Mouse (Mus musculus) kidney, adult 2 months (tissue): Measurements from ENCODE around the gene Lhx8. TPM values are rescaled to one million over a fixed set of nuclear protein-coding genes. Genes with fewer than 3 reads are reported as not detected.
A peak's percentile ranks its signal among the peaks of the same experiment; 100 is the strongest.

Experiments
- DNase-seq: peaks from one replicate; pipeline ENCODE4 v3.0.0; 2021
- H3K27ac ChIP-seq: fragments of 200-500 bp; 2 replicates; pipeline ENCODE4 v1.5.1; 2012; ENCODE audit warnings: low read depth, low read length, control low read depth, inconsistent platforms; ENCODE audit not compliant: insufficient read depth
- H3K27me3 ChIP-seq: fragments of 200-500 bp; replicated peaks from 2 replicates; pipeline ENCODE4 v1.6.1; 2012; ENCODE audit warnings: mild to moderate bottlenecking, moderate library complexity, low read length, inconsistent platforms; ENCODE audit not compliant: control insufficient read depth, insufficient read depth
- H3K36me3 ChIP-seq: fragments of 200-500 bp; 2 replicates; pipeline ENCODE4 v1.6.1; 2012; ENCODE audit warnings: mild to moderate bottlenecking, moderate library complexity, low read length, inconsistent platforms; ENCODE audit not compliant: control insufficient read depth, insufficient read depth
- H3K4me1 ChIP-seq: fragments of 200-500 bp; 2 replicates; pipeline ENCODE4 v1.6.1; 2011; ENCODE audit warnings: low read length; ENCODE audit not compliant: control insufficient read depth, insufficient read depth
- H3K4me3 ChIP-seq: fragments of 200-500 bp; 2 replicates; pipeline ENCODE4 v1.5.1; 2011; ENCODE audit warnings: mild to moderate bottlenecking, low read depth, low read length, control low read depth; ENCODE audit not compliant: insufficient read depth
- CTCF ChIP-seq: fragments of 200-500 bp; conservative IDR thresholded peaks from 2 replicates; pipeline ENCODE4 v1.5.1; 2011; ENCODE audit warnings: low read depth, mild to moderate bottlenecking, control low read depth, low read length, moderate library complexity, mixed read lengths; ENCODE audit not compliant: insufficient read depth, insufficient read length
- POLR2A ChIP-seq: fragments of 200-500 bp; IDR thresholded peaks from one replicate; pipeline ENCODE4 v1.6.1; 2011; ENCODE audit warnings: low read depth, low read length, control low read depth
- WGBS: fragments of 180-500 bp; shearing (Covaris S2); methylation state at CpG from one replicate; pipeline ENCODE4 v1.1.7; 2018; 5-methylcytosine and 5-hydroxymethylcytosine counted together
- polyA plus RNA-seq: library from polyadenylated mRNA; depleted of rRNA; stranded (reverse); fragments of >200 nt; gene quantifications from 2 replicates; pipeline ENCODE4 v1.2.3, GENCODE M21; 2012

The Lhx8 gene
- polyA plus RNA-seq, 1 experiment, result 0.27 TPM

- Histone ChIP-seq H3K4me1 (no peaks in the 10 kb centered on the region), H3K4me3 (no peak overlapping the region), H3K36me3 (no peaks in the 10 kb centered on the region), H3K27ac (no peak overlapping the region), H3K27me3 (no peaks in the 10 kb centered on the region; the same call in 1 of the 2 replicates)
- WGBS, result 68% methylated on average over 13 of the region's 13 CpGs
- DNase-seq, result no peak
- no peak for TF ChIP-seq CTCF
- no peak for TF ChIP-seq POLR2A
These were observed 9.9 kb upstream of the Lhx8 start for GRCm38 (mm10) chr3:154340294-154340914.

GRCm38 (mm10) chr3:154339649-154340260 lies 9.3 kb upstream of the Lhx8 start:
- no peaks in the 10 kb centered on the region; the same call in 1 of the 2 replicates for H3K27me3 ChIP-seq
- DNase-seq, result no peak
- 89% methylated on average over 17 of the region's 17 CpGs for WGBS
- no peak overlapping the region for H3K27ac ChIP-seq
- TF ChIP-seq CTCF (no peak), POLR2A (no peak)
- no peaks in the 10 kb centered on the region for H3K4me1 ChIP-seq
- H3K36me3 ChIP-seq, result no peaks in the 10 kb centered on the region
- H3K4me3 ChIP-seq, result no peak overlapping the region

- H3K4me3 ChIP-seq, result no peak overlapping the region
- no peak for DNase-seq
- WGBS, result 2% methylated on average over 10 of the region's 10 CpGs
- no peak overlapping the region for H3K27ac ChIP-seq
- H3K27me3 ChIP-seq, result peaks cover 12% of the 10 kb centered on the region
- H3K36me3 ChIP-seq, result no peaks in the 10 kb centered on the region
- peaks cover 6% of the 10 kb centered on the region; the same call in 1 of the 2 replicates for H3K4me1 ChIP-seq
- no peak for TF ChIP-seq CTCF
- TF ChIP-seq POLR2A, result no peak
These were observed 4.3 kb upstream of the Lhx8 start for GRCm38 (mm10) chr3:154334806-154335205.

GRCm38 (mm10) chr3:154333401-154333999 lies 3.0 kb upstream of the Lhx8 start:
- Histone ChIP-seq H3K4me1 (peaks cover 6% of the 10 kb centered on the region; the same call in 1 of the 2 replicates), H3K27ac (no peak overlapping the region), H3K36me3 (no peaks in the 10 kb centered on the region), H3K4me3 (no peak overlapping the region), H3K27me3 (peaks cover 15% of the 10 kb centered on the region)
- 6% methylated on average over 16 of the region's 16 CpGs for WGBS
- TF ChIP-seq CTCF (no peak), POLR2A (no peak)
- peak; percentile 3 for DNase-seq

- Histone ChIP-seq H3K4me1 (peaks cover 6% of the 10 kb centered on the region; the same call in 1 of the 2 replicates), H3K36me3 (no peaks in the 10 kb centered on the region), H3K27ac (no peak overlapping the region), H3K27me3 (peaks cover 21% of the 10 kb centered on the region), H3K4me3 (no peak overlapping the region)
- 8% methylated on average over 15 of the region's 15 CpGs for WGBS
- TF ChIP-seq CTCF (no peak), POLR2A (no peak)
- DNase-seq, result no peak
These were observed 2.5 kb upstream of the Lhx8 start for GRCm38 (mm10) chr3:154332941-154333340.

GRCm38 (mm10) chr3:154332213-154332530 lies 1.7 kb upstream of the Lhx8 start:
- peaks cover 21% of the 10 kb centered on the region for H3K27me3 ChIP-seq
- no peaks in the 10 kb centered on the region for H3K36me3 ChIP-seq
- WGBS, result 3% methylated on average over 20 of the region's 20 CpGs
- DNase-seq, result peak; percentile 29
- peak overlapping the region; percentile 46; the same call in 1 of the 2 replicates for H3K4me3 ChIP-seq
- peaks cover 6% of the 10 kb centered on the region; the same call in 1 of the 2 replicates for H3K4me1 ChIP-seq
- TF ChIP-seq CTCF (no peak), POLR2A (no peak)
- H3K27ac ChIP-seq, result no peak overlapping the region

GRCm38 (mm10) chr3:154331506-154332212 lies 1.2 kb upstream of the Lhx8 start:
- Histone ChIP-seq H3K27ac (no peak overlapping the region), H3K36me3 (no peaks in the 10 kb centered on the region), H3K27me3 (peaks cover 21% of the 10 kb centered on the region), H3K4me3 (no peak overlapping the region), H3K4me1 (peaks cover 6% of the 10 kb centered on the region; the same call in 1 of the 2 replicates)
- DNase-seq, result peak; percentile 14
- TF ChIP-seq POLR2A, result no peak
- TF ChIP-seq CTCF, result no peak
- WGBS, result 6% methylated on average over 21 of the region's 21 CpGs
